Mouse (Mus musculus) lung, postnatal 0 days (tissue): Measurements from ENCODE around the gene Eif4g3. TPM values are rescaled to one million over a fixed set of nuclear protein-coding genes. Genes with fewer than 3 reads are reported as not detected.
A peak's percentile ranks its signal among the peaks of the same experiment; 100 is the strongest.

Experiments used
- ATAC-seq: fragments of 200-750 bp; cut with Nextera tagmentation; 2 replicates; pipeline ENCODE4 v1.8.0; 2017; ENCODE audit warnings: moderate library complexity
- DNase-seq: peaks from one replicate; pipeline ENCODE4 v3.0.0-alpha.2; 2016; ENCODE audit warnings: low spot score
- H3K27ac ChIP-seq: fragments of 300-500 bp; sonication (generic); 2 replicates; pipeline ENCODE4 v1.5.1; 2014; ENCODE audit warnings: antibody characterized with exemption, mild to moderate bottlenecking, low read length, mixed read lengths
- H3K27me3 ChIP-seq: fragments of 300-500 bp; sonication (generic); replicated peaks from 2 replicates; pipeline ENCODE4 v1.6.1; 2014; ENCODE audit warnings: low read length, mixed read lengths; ENCODE audit not compliant: insufficient read depth
- H3K36me3 ChIP-seq: fragments of 300-500 bp; sonication (generic); 2 replicates; pipeline ENCODE4 v1.6.1; 2014; ENCODE audit warnings: low read length, mixed read lengths; ENCODE audit not compliant: insufficient read depth
- H3K4me1 ChIP-seq: fragments of 300-500 bp; sonication (generic); 2 replicates; pipeline ENCODE4 v1.6.1; 2014; ENCODE audit warnings: antibody characterized with exemption, low read depth, low read length, mixed read lengths; ENCODE audit not compliant: insufficient read depth
- H3K4me2 ChIP-seq: fragments of 300-500 bp; sonication (generic); replicated peaks from 2 replicates; pipeline ENCODE4 v1.6.1; 2014; ENCODE audit warnings: low read depth, mild to moderate bottlenecking, low read length, moderate library complexity, mixed read lengths
- H3K4me3 ChIP-seq: fragments of 300-500 bp; sonication (generic); 2 replicates; pipeline ENCODE4 v1.5.1; 2014; ENCODE audit warnings: low read depth, low read length
- H3K9ac ChIP-seq: fragments of 300-500 bp; sonication (generic); replicated peaks from 2 replicates; pipeline ENCODE4 v1.6.1; 2014; ENCODE audit warnings: low read depth, mild to moderate bottlenecking
- H3K9me3 ChIP-seq: fragments of 300-500 bp; sonication (generic); 2 replicates; pipeline ENCODE4 v1.6.1; 2016; ENCODE audit warnings: low read length, mixed read lengths
- CTCF ChIP-seq: IDR thresholded peaks from 2 replicates; pipeline ENCODE4 v1.5.1; 2016; ENCODE audit warnings: antibody characterized with exemption, mild to moderate bottlenecking
- EP300 ChIP-seq: IDR thresholded peaks from 2 replicates; pipeline ENCODE4 v1.6.1; 2016; ENCODE audit warnings: antibody characterized with exemption, mild to moderate bottlenecking, control low read depth
- WGBS: fragments of 180-500 bp; shearing (Covaris S2); extraction: QIAGEN DNeasy Blood & Tissue Kit; methylation state at CpG from one replicate; pipeline ENCODE4 v1.1.7; 2014; 5-methylcytosine and 5-hydroxymethylcytosine counted together
- polyA plus RNA-seq: library from polyadenylated mRNA; unstranded; fragments of >200 nt; fragmentation: Nextera tagmentation; extraction: Ambion mirVana; gene quantifications from 2 replicates; pipeline ENCODE4 v1.2.1, GENCODE M21; 2015

The Eif4g3 gene
- polyA plus RNA-seq, 1 experiment from 2014 or later, result 17.2 TPM

- DNase-seq (no peak), ATAC-seq (no peak)
- no peak overlapping the region for H3K9ac ChIP-seq
- no peaks in the 10 kb centered on the region for H3K36me3 ChIP-seq
- H3K9me3 ChIP-seq, result no peaks in the 10 kb centered on the region
- 64% methylated on average over 1 of the region's 1 CpGs for WGBS
- no peak overlapping the region for H3K4me2 ChIP-seq
- TF ChIP-seq EP300 (no peak), CTCF (no peak)
- H3K27ac ChIP-seq, result no peak overlapping the region
- no peaks in the 10 kb centered on the region for H3K27me3 ChIP-seq
- H3K4me1 ChIP-seq, result peaks cover 5% of the 10 kb centered on the region; the same call in 1 of the 2 replicates
- no peak overlapping the region for H3K4me3 ChIP-seq
These were observed 45.1 kb downstream of the Eif4g3 start for GRCm38 (mm10) chr4:138037896-138038295.

DNA sequence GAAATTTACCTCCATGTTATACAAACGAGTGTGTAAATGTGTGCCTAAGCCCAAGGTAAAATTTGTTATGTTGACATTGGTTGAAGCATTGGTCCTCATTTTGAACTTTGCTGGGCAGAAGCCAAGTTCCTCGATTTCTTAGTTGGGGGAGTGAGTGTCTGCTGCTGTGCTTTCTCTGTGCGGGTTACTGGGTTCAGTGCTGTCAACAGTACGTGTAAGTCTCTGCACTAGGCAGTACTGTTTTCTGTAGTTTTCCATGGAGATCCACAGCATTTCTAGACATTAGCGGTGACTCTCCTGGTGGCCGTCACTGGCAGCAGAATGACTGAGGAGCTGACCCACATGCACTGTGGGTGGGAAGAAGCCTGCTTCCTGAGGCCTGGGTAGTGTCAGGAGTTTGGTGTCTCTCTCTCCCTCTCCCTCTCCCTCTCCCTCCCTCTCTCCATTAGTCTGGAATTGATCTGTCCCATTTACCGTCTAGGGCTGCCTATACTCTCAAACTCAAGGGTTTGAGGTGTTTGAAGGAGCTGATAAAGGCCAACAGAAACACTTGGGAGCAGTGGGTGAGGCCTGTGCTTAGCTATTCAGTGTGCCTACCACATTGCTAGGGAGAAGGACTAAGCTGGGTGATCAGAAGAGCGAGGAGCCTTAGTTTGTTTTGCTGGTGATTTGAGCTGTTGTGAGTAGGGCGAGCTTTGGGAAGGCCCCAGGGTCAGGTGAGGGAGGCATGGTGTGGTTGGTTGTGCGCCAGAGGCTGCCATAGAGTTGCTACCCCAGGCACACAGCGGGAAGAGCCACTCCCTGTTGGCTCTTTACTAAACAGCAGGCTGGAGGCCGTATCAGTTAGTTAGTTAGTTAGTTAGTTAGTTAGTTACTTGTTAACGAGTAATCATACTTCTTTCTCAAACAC, 45.8 kb downstream of the Eif4g3 start:
- peak overlapping the region; percentile 68 for H3K27ac ChIP-seq
- no peak overlapping the region for H3K4me2 ChIP-seq
- peak; percentile 31 for DNase-seq
- 45% methylated on average over 13 of the region's 13 CpGs for WGBS
- no peak overlapping the region for H3K4me3 ChIP-seq
- TF ChIP-seq EP300 (no peak), CTCF (0 out of 2 replicates have a peak, but pooled peaks have one; percentile 21)
- H3K4me1 ChIP-seq, result peaks cover 5% of the 10 kb centered on the region; the same call in 1 of the 2 replicates
- no peaks in the 10 kb centered on the region for H3K27me3 ChIP-seq
- no peaks in the 10 kb centered on the region for H3K9me3 ChIP-seq
- no peaks in the 10 kb centered on the region for H3K36me3 ChIP-seq
- no peak overlapping the region for H3K9ac ChIP-seq
- ATAC-seq, result peak; percentile 78

GRCm38 (mm10) chr4:138039275-138039651, 46.4 kb downstream of the Eif4g3 start:
- Histone ChIP-seq H3K36me3 (no peaks in the 10 kb centered on the region), H3K4me1 (peaks cover 5% of the 10 kb centered on the region; the same call in 1 of the 2 replicates), H3K4me3 (no peak overlapping the region), H3K9ac (no peak overlapping the region), H3K27ac (peak overlapping the region; percentile 68; the same call in 1 of the 2 replicates), H3K27me3 (no peaks in the 10 kb centered on the region), H3K4me2 (no peak overlapping the region), H3K9me3 (no peaks in the 10 kb centered on the region)
- ATAC-seq (peak; percentile 45; the same call in 1 of the 2 replicates), DNase-seq (no peak)
- TF ChIP-seq CTCF (no peak), EP300 (no peak)
- WGBS, result 60% methylated on average over 8 of the region's 9 CpGs

DNA sequence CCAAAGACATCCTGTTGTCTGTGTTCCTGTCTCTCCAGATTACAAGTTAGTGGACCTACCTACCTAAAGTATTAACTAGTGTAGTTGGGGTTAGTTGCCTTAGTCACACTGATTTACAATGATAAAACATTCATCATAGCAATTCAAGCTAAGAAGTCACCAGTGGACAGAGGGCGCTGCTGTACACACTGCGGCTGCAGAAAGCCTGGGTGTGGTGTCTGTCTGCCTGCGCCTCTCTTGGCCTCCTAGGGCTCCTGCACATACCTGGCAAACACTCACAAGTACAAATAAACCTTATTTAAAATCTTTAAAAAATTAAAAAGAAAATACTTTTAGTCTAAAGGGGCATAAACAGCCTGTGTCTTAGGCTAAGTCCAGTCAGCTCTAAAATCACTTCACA, 47.8 kb downstream of the Eif4g3 start:
- WGBS, result 75% methylated on average over 3 of the region's 3 CpGs
- H3K36me3 ChIP-seq, result peaks cover 8% of the 10 kb centered on the region; the same call in 1 of the 2 replicates
- no peak overlapping the region for H3K4me2 ChIP-seq
- no peaks in the 10 kb centered on the region for H3K9me3 ChIP-seq
- H3K9ac ChIP-seq, result no peak overlapping the region
- TF ChIP-seq EP300, result no peak
- TF ChIP-seq CTCF, result peak; percentile 52
- H3K27ac ChIP-seq, result no peak overlapping the region
- peaks cover 5% of the 10 kb centered on the region; the same call in 1 of the 2 replicates for H3K4me1 ChIP-seq
- no peak overlapping the region for H3K4me3 ChIP-seq
- DNase-seq, result no peak
- no peaks in the 10 kb centered on the region for H3K27me3 ChIP-seq
- ATAC-seq, result no peak

DNA sequence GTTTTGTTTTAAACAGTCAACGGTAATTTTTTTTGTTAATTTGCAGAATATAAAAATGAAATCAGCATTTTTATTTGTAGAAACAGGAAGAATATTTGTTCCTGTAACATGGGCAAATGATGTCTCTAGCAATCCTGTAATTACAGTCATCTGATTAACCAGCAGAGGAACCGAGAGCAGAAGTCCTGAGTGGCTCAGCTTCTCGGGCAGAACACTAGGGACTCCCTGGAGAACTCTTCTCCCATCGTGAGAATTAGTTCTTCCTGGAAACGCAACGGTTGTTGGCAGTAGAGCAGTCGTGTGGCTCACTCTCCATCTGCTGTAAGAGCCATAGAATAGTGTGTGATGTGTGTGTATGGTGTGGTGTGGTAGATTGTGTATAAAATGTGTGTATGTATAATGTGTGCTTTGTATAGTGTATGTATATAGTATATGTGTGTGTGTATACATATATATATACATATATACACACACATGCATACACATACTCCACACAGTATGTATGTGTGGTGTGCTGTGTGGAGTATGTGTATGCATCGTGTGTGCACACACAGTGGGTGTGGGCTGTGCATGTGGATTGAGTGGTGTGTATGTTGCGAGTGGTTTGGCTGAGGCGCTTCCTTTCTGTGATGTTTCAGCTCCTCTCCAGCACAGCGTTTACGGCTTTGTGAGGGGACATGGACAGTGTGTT, 48.9 kb downstream of the Eif4g3 start:
- ATAC-seq, result no peak
- TF ChIP-seq CTCF, result no peak
- no peak for TF ChIP-seq EP300
- H3K4me2 ChIP-seq, result no peak overlapping the region
- H3K4me3 ChIP-seq, result no peak overlapping the region
- H3K9me3 ChIP-seq, result no peaks in the 10 kb centered on the region
- H3K4me1 ChIP-seq, result peaks cover 5% of the 10 kb centered on the region; the same call in 1 of the 2 replicates
- DNase-seq, result no peak
- H3K36me3 ChIP-seq, result peaks cover 8% of the 10 kb centered on the region; the same call in 1 of the 2 replicates
- H3K27ac ChIP-seq, result no peak overlapping the region
- 70% methylated on average over 12 of the region's 12 CpGs for WGBS
- no peak overlapping the region for H3K9ac ChIP-seq
- H3K27me3 ChIP-seq, result no peaks in the 10 kb centered on the region

- WGBS, result 49% methylated on average over 2 of the region's 2 CpGs
- Histone ChIP-seq H3K4me3 (no peak overlapping the region), H3K4me1 (peaks cover 5% of the 10 kb centered on the region; the same call in 1 of the 2 replicates), H3K9ac (no peak overlapping the region), H3K27me3 (no peaks in the 10 kb centered on the region), H3K36me3 (peaks cover 8% of the 10 kb centered on the region; the same call in 1 of the 2 replicates), H3K4me2 (no peak overlapping the region), H3K27ac (no peak overlapping the region), H3K9me3 (no peaks in the 10 kb centered on the region)
- no peak for TF ChIP-seq CTCF
- TF ChIP-seq EP300, result no peak
- peak; percentile 37 for ATAC-seq
- DNase-seq, result peak; percentile 13
These were observed 49.4 kb downstream of the Eif4g3 start for GRCm38 (mm10) chr4:138042257-138042589.
